Mouse (Mus musculus) gastrocnemius, adult 8-10 months (tissue): ENCODE measurements around the gene AW011738. TPM values are rescaled to one million over a fixed set of nuclear protein-coding genes. Genes with fewer than 3 reads are reported as not detected.

Experiments
- DNase-seq, 2 experiments: peaks; one replicate each; pipeline ENCODE4 v3.0.0; 2022; ENCODE audit warnings: low spot score in 2 of 2
- microRNA-seq: library from miRNA; unstranded; fragments of <30 nt; microRNA quantifications from one replicate; pipeline ENCODE4 v1.2.0, GENCODE M21; 2022
- total RNA-seq, 4 experiments: library from RNA; stranded (reverse); gene quantifications; 2 replicates each; pipeline ENCODE4 v1.2.4; 2022

The AW011738 gene
- total RNA-seq, 4 experiments from 2014 or later: 4.3 to 6.3 (median 4.8) TPM

DNA sequence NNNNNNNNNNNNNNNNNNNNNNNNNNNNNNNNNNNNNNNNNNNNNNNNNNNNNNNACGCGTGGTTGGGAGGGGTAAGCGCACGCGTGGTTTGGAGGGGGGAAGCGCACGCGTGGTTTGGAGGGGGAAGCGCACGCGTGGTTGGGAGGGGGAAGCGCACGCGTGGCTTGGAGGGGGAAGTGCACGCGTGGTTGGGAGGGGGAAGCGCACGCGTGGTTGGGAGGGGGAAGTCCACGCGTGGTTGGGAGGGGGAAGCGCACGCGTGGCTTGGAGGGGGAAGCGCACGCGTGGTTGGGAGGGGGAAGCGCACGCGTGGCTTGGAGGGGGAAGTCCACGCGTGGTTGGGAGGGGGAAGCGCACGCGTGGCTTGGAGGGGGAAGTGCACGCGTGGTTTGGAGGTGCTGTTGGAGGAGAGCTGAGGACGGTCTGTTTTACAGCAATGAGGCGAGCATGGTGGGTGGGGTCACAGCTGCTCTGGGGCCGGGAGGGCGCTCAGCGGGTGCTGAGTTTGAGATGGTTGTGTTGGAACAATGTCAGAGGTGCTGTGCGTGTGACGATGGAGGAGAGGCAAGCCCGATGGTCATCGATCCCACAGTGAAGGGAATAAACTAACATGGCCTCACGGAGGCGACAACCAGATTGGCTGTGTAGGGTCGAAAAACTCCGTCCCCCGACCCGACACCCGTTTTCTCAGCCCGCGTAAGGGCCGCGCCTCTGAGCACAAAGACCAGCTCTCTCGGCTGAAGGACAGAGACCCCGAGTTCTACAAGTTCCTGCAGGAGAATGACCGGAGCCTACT, 33.7 kb downstream of the AW011738 start:
- no peak for DNase-seq

DNA sequence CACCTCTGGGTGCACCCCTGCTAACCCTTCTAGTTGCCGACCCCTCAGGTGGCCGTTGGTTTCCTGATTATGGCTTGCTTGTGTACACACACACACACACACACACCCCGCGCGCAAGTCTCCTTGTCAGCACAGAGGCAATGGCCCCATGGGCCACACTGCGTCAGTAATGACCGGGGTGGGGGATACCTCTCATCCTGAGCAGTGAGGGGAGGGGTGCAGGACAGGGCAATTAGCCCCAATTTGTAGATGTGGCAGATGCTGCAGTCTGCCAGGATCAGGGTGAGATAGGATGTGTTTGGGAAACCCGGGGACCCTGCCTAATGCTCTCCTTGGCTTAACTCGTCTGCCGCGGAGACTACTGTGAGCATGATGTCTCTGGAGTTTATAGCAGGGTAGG, 46.5 kb downstream of the AW011738 start:
- no peak for DNase-seq

DNA sequence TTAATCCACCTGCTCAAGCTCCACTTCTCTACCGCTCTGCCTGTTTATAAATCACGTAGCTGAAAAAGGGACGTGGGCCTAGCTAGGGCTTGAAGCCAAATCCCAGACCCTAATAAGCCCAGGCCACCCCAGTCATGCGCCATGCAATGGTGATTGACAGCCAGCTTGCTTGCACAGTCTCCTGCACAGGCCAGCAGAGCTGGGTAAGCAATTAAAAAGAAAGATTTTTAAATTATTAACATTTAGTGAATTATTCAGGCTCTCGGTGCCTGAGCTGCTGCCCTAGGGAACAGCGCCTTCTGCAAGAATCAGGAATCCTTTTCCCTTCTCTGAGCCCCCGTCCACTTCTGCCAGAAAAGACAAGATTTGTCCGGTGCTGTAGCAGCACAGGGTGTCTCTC, 48.0 kb downstream of the AW011738 start:
- no peak for DNase-seq

DNA sequence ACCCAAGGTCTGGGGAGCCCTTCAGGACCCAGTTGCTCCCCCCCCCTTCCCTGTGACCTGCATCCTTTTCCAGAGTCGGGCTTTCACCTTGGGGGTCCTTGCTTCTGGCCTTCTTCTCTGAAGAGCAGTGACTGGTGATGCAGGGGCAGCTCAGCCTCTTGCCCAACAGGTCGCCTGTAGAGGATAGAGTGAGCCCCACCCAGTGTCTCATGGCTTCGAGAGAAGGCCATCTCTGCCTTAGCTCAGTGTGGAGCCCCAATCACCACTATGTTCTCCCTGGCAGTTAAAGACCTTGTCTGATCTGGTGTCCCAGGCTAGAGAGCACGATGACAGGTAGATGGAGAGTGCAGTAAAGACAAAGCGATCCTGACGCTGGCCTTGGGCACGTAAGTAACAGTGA, 49.0 kb downstream of the AW011738 start:
- no peak for DNase-seq

DNA sequence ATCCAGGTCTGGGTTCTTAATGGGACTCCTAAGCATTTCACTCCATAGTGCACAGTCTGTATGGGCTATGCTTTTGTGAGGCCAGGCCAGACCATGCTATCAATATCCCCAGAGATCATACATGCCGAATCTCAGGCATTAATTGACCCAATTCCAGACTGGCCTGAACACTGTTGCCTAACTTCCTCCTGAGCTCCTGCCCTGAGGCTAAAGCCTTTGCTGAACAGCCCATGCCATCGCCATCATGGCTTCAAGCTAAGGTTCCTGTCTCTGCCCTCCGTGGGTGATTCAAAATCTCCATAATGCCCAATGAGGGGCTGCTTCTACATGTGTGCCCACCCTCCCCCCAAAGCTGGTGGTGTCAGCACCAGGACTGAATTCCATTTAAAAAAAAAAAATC, 49.5 kb downstream of the AW011738 start:
- no peak for DNase-seq

DNA sequence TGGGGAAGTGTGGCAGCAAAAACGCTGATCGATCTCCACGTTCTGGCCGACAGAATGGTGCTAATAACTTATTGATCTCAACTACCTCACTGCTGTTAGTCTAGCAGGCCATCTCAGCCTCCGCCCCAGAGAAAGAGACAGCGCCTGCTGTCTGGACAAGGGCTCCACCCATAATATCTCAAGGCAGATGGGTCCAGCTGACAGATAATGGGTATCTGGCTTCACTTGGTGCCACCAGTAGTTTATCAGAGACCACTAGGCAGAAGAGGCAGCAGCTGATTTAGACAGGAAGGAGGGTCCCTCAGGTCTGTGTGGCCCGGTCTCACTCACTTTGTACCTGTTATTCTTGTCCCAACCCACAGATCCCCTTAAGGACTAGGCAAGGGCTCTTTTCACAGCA, 49.9 kb downstream of the AW011738 start:
- DNase-seq: no peak

DNA sequence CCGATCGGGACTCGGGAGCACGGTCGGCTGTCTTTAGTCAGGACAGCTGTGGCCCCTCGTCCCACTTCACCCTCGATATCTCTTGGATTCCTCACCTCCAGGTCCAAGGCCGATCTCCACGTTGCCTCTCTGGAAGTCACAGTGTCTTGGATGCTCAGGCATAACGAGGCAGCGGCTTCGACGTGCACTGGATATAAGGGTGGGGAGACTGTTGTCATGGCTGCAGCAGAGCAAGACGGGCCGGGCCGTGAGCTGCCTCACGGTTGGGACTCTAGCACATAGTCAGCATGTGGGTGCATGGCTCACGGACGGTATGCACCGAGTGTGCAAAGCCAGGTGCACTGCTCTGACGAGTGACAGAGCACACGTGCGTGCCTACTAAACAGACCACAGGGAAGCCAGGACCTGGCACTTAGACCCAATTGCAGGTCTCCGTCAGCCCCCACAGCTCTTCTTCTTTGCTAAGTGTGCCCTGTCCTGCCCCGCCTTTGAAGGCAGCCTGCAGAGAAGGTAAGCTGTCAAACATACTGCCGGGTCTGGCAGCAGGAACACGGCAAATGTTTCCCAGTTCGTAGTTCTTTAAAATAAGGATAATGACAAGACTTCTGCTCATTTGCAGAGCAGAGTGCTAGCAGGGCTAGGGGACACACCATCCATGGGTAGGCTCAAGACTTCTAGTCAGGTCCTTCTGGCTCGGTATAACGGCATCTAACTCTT, 51.4 kb downstream of the AW011738 start:
- no peak for DNase-seq

Small RNA genes within 50 kb of the gene (microRNA-seq; reads per million reads assigned to microRNA genes)
- 3.3 reads per million for gene Mir7658

Other genes starting within 250 kb of the AW011738 start
- gene C1qtnf12, start 241.0 kb upstream of the AW011738 start, total RNA-seq: 10 to 100 TPM; 14.6 to 22.4 (median 20.8) TPM
- gene B3galt6, start 210.7 kb upstream of the AW011738 start, total RNA-seq: 1 to 10 TPM in 3 of 4 experiments, under 1 TPM in 1; 0.94 to 1.8 (median 1.6) TPM
- 10 to 100 TPM; 68.8 to 85.8 (median 77.5) TPM for gene Sdf4, start 210.4 kb upstream of the AW011738 start, total RNA-seq
- gene Tnfrsf4, start 189.5 kb upstream of the AW011738 start, total RNA-seq: 1 to 10 TPM in 3 of 4 experiments, under 1 TPM in 1; 0.65 to 1.9 (median 1.4) TPM
- gene Tnfrsf18, start 177.1 kb upstream of the AW011738 start, total RNA-seq: not detected
- gene Ttll10, start 143.9 kb upstream of the AW011738 start, total RNA-seq: not detected
- 1 to 10 TPM; 2.1 to 4.2 (median 2.4) TPM for gene 9430015G10Rik, start 93.3 kb upstream of the AW011738 start, total RNA-seq
- gene Rnf223, start 72.8 kb upstream of the AW011738 start, total RNA-seq: not detected
- 1 to 10 TPM; 3.3 to 5.9 (median 4.4) TPM for gene Agrn, start 5.8 kb upstream of the AW011738 start, total RNA-seq
- gene Isg15, start 2.5 kb upstream of the AW011738 start, total RNA-seq: under 1 TPM in 2 of 4 experiments, not detected in 2; 0.34 to 0.67 TPM
- gene Perm1, start 12.6 kb downstream of the AW011738 start, total RNA-seq: 100 to 1,000 TPM; 149 to 208 (median 179) TPM
- 1 to 10 TPM; 5.5 to 6.6 (median 6.2) TPM for gene Plekhn1, start 31.6 kb downstream of the AW011738 start, total RNA-seq
- 10 to 100 TPM; 30.9 to 38.1 (median 32.1) TPM for gene Noc2l, start 32.7 kb downstream of the AW011738 start, total RNA-seq
- not detected for gene Samd11, start 52.4 kb downstream of the AW011738 start, total RNA-seq
- not detected for gene Vmn2r-ps159, start 127.8 kb downstream of the AW011738 start, total RNA-seq